Mouse (Mus musculus): ENCODE measurements around the gene Spred2. TPM values are rescaled to one million over a fixed set of nuclear protein-coding genes. Genes with fewer than 3 reads are reported as not detected.

Gene Spred2
- total RNA-seq, 1 experiment from 2014 or later = 35.1 TPM

- DNase-seq = no peak
Observed at GRCm38 (mm10) chr11:19953919-19954318, 29.7 kb downstream of the Spred2 start.

GRCm38 (mm10) chr11:19955069-19955468 is 30.9 kb downstream of the Spred2 start:
- no peak for DNase-seq

GRCm38 (mm10) chr11:19955701-19956100 is 31.5 kb downstream of the Spred2 start:
- no peak for DNase-seq

- no peak for DNase-seq
Observed at GRCm38 (mm10) chr11:19959006-19959405, 34.8 kb downstream of the Spred2 start.

- no peak for DNase-seq
Observed at GRCm38 (mm10) chr11:19959897-19960296, 35.7 kb downstream of the Spred2 start.

- no peak for DNase-seq
Observed at GRCm38 (mm10) chr11:19960541-19960940, 36.4 kb downstream of the Spred2 start.

- peak; percentile 63 for DNase-seq
Observed at GRCm38 (mm10) chr11:19961088-19961487, 36.9 kb downstream of the Spred2 start.

GRCm38 (mm10) chr11:19961766-19962365 is 37.7 kb downstream of the Spred2 start:
- DNase-seq = peak; percentile 40

GRCm38 (mm10) chr11:19962796-19963195 is 38.6 kb downstream of the Spred2 start:
- DNase-seq = no peak

- peak; percentile 60 for DNase-seq
Observed at GRCm38 (mm10) chr11:19963717-19964141, 39.6 kb downstream of the Spred2 start.

- no peak for DNase-seq
Observed at GRCm38 (mm10) chr11:19964333-19964732, 40.2 kb downstream of the Spred2 start.

GRCm38 (mm10) chr11:19965037-19965611 is 40.9 kb downstream of the Spred2 start:
- DNase-seq = no peak

GRCm38 (mm10) chr11:19965664-19966063 is 41.5 kb downstream of the Spred2 start:
- DNase-seq = no peak

- no peak for DNase-seq
Observed at GRCm38 (mm10) chr11:19966294-19966693, 42.1 kb downstream of the Spred2 start.

GRCm38 (mm10) chr11:19969584-19969983 is 45.4 kb downstream of the Spred2 start:
- DNase-seq = peak; percentile 37

- DNase-seq = no peak
Observed at GRCm38 (mm10) chr11:19971954-19972750, 48.0 kb downstream of the Spred2 start.

- DNase-seq = no peak
Observed at GRCm38 (mm10) chr11:19973032-19973790, 49.0 kb downstream of the Spred2 start.

- no peak for DNase-seq
Observed at GRCm38 (mm10) chr11:19976032-19976431, 51.9 kb downstream of the Spred2 start.

- DNase-seq = no peak
Observed at GRCm38 (mm10) chr11:19977687-19978086, 53.5 kb downstream of the Spred2 start.

GRCm38 (mm10) chr11:19979338-19979737 is 55.2 kb downstream of the Spred2 start:
- DNase-seq = peak; percentile 70

- DNase-seq = no peak
Observed at GRCm38 (mm10) chr11:19982113-19982512, 57.9 kb downstream of the Spred2 start.

GRCm38 (mm10) chr11:19982779-19983178 is 58.6 kb downstream of the Spred2 start:
- no peak for DNase-seq

GRCm38 (mm10) chr11:19983298-19983697 is 59.1 kb downstream of the Spred2 start:
- DNase-seq = no peak

All from adrenal gland, postnatal 14 days (tissue).